Mouse (Mus musculus): ENCODE results near the gene Prdm15.

Prdm15 gene

GRCm38 (mm10) chr16:97817414-97817813 lies 34.2 kb downstream of the Prdm15 start:
- no peak for DNase-seq

- no peak for DNase-seq
These were observed 36.4 kb downstream of the Prdm15 start for GRCm38 (mm10) chr16:97815269-97815668.

- no peak for DNase-seq
These were observed 37.6 kb downstream of the Prdm15 start for GRCm38 (mm10) chr16:97814060-97814459.

GRCm38 (mm10) chr16:97808881-97809280 lies 42.8 kb downstream of the Prdm15 start:
- DNase-seq = no peak

- no peak for DNase-seq
These were observed 46.0 kb downstream of the Prdm15 start for GRCm38 (mm10) chr16:97805646-97806045.

- DNase-seq = peak; percentile 78 to 83
These were observed 46.7 kb downstream of the Prdm15 start for GRCm38 (mm10) chr16:97804680-97805547.

- DNase-seq = no peak
These were observed 53.4 kb downstream of the Prdm15 start for GRCm38 (mm10) chr16:97797950-97798869.

GRCm38 (mm10) chr16:97797212-97797611 lies 54.4 kb downstream of the Prdm15 start:
- no peak for DNase-seq

GRCm38 (mm10) chr16:97794256-97794655 lies 57.4 kb downstream of the Prdm15 start:
- no peak for DNase-seq

- DNase-seq = no peak
These were observed 68.6 kb downstream of the Prdm15 start for GRCm38 (mm10) chr16:97783057-97783456.

- DNase-seq = peak; percentile 75 to 76
These were observed 73.2 kb downstream of the Prdm15 start for GRCm38 (mm10) chr16:97778353-97779025.

GRCm38 (mm10) chr16:97766501-97766900 lies 85.1 kb downstream of the Prdm15 start:
- no peak for DNase-seq

GRCm38 (mm10) chr16:97764626-97765025 lies 87.0 kb downstream of the Prdm15 start:
- no peak for DNase-seq

GRCm38 (mm10) chr16:97763990-97764340 lies 87.7 kb downstream of the Prdm15 start:
- DNase-seq = no peak

GRCm38 (mm10) chr16:97763061-97763989 lies 88.3 kb downstream of the Prdm15 start, which contains the start of gene Ripk4:
Ripk4 (minus strand) TSS chr16:97763787.
- DNase-seq = no peak

GRCm38 (mm10) chr16:97761782-97762181 lies 89.9 kb downstream of the Prdm15 start:
- DNase-seq = no peak

- DNase-seq = no peak
These were observed 92.0 kb downstream of the Prdm15 start for GRCm38 (mm10) chr16:97759681-97760080.

- DNase-seq = no peak
These were observed 93.4 kb downstream of the Prdm15 start for GRCm38 (mm10) chr16:97758288-97758687.

- DNase-seq = no peak
These were observed 95.2 kb downstream of the Prdm15 start for GRCm38 (mm10) chr16:97756460-97756859.

GRCm38 (mm10) chr16:97752316-97752941 lies 99.2 kb downstream of the Prdm15 start:
- DNase-seq = no peak

- DNase-seq = no peak
These were observed 99.8 kb downstream of the Prdm15 start for GRCm38 (mm10) chr16:97751884-97752283.
